Mouse (Mus musculus) limb, embryonic 11.5 days (tissue): ENCODE data around the gene Rala. TPM values are rescaled to one million over a fixed set of nuclear protein-coding genes. Genes with fewer than 3 reads are reported as not detected.
"Not testable (repeated sequence)": the region's sequence is repeated elsewhere in the genome, so short reads cannot be mapped to it uniquely, and the experiment has no call there.

ENCODE experiments used
- ATAC-seq: fragments of 200-750 bp; cut with Nextera tagmentation; 2 replicates; pipeline ENCODE4 v1.8.0; 2017; ENCODE audit warnings: low read depth; ENCODE audit not compliant: insufficient number of reproducible peaks, low FRiP score, low TSS enrichment
- DNase-seq: peaks from one replicate; pipeline ENCODE4 v3.0.0-alpha.2; 2015; ENCODE audit warnings: low spot score
- H3K27ac ChIP-seq: fragments of 300-500 bp; sonication (generic); replicated peaks from 2 replicates; pipeline ENCODE4 v1.5.1; 2014; ENCODE audit warnings: low read depth, mild to moderate bottlenecking, low read length
- H3K27me3 ChIP-seq: fragments of 300-500 bp; sonication (generic); 2 replicates; pipeline ENCODE4 v1.6.1; 2014; ENCODE audit warnings: mild to moderate bottlenecking, low read length, mixed read lengths; ENCODE audit not compliant: control insufficient read depth, insufficient read depth
- H3K36me3 ChIP-seq: fragments of 300-500 bp; sonication (generic); 2 replicates; pipeline ENCODE4 v1.6.1; 2014; ENCODE audit warnings: mild to moderate bottlenecking, low read length, moderate library complexity, mixed read lengths; ENCODE audit not compliant: control insufficient read depth, insufficient read depth
- H3K4me1 ChIP-seq: fragments of 300-500 bp; sonication (generic); 2 replicates; pipeline ENCODE4 v1.6.1; 2014; ENCODE audit warnings: low read length, mixed read lengths; ENCODE audit not compliant: control insufficient read depth, insufficient read depth
- H3K4me2 ChIP-seq: fragments of 300-500 bp; sonication (generic); 2 replicates; pipeline ENCODE4 v1.6.1; 2014; ENCODE audit warnings: low read depth, mild to moderate bottlenecking, moderate library complexity; ENCODE audit not compliant: severe bottlenecking
- H3K4me3 ChIP-seq: fragments of 300-500 bp; sonication (generic); 2 replicates; pipeline ENCODE4 v1.5.1; 2014; ENCODE audit warnings: low read depth, low read length
- H3K9ac ChIP-seq: fragments of 300-500 bp; sonication (generic); 2 replicates; pipeline ENCODE4 v1.6.1; 2014; ENCODE audit warnings: mild to moderate bottlenecking, low read length
- H3K9me3 ChIP-seq: fragments of 300-500 bp; sonication (generic); 2 replicates; pipeline ENCODE4 v1.6.1; 2016; ENCODE audit warnings: low read length; ENCODE audit not compliant: control insufficient read depth
- WGBS: fragments of 180-500 bp; shearing (Covaris S2); extraction: QIAGEN DNeasy Blood & Tissue Kit; methylation state at CpG from one replicate; pipeline ENCODE4 v1.1.7; 2014; 5-methylcytosine and 5-hydroxymethylcytosine counted together
- polyA plus RNA-seq: library from polyadenylated mRNA; unstranded; fragments of >200 nt; fragmentation: Nextera tagmentation; extraction: Ambion mirVana; gene quantifications from 2 replicates; pipeline ENCODE4 v1.2.1, GENCODE M21; 2014

Rala gene
- polyA plus RNA-seq, 1 experiment from 2014 or later: 101 TPM

DNA sequence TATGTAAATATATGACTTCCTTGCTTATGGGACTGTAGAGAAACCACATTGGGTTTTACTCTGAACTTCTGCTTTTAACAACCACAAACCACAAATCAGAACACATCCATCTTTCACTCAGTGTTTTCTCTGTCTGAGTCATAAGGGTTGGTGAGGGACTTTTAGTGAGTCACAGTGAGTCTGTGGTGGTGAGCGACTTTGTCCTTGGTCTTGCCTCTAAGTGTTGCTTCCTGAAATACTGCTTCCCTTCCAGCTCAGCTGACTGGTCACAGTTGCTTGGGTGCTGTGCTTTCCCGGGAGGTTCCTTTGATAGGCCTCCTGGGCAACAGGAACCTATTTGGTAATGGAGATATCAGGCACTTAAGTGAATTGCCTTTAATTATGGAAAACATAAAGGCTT lies 31.9 kb upstream of the Rala start:
- H3K36me3 ChIP-seq: no peaks in the 10 kb centered on the region
- H3K4me3 ChIP-seq: no peak overlapping the region
- H3K27me3 ChIP-seq: no peaks in the 10 kb centered on the region
- H3K4me2 ChIP-seq: no peak overlapping the region
- no peak overlapping the region for H3K27ac ChIP-seq
- DNase-seq (no peak), ATAC-seq (no peak)
- no peak overlapping the region for H3K9ac ChIP-seq
- H3K4me1 ChIP-seq: no peaks in the 10 kb centered on the region
- no peaks in the 10 kb centered on the region for H3K9me3 ChIP-seq
- 48% methylated on average over 2 of the region's 2 CpGs for WGBS

DNA sequence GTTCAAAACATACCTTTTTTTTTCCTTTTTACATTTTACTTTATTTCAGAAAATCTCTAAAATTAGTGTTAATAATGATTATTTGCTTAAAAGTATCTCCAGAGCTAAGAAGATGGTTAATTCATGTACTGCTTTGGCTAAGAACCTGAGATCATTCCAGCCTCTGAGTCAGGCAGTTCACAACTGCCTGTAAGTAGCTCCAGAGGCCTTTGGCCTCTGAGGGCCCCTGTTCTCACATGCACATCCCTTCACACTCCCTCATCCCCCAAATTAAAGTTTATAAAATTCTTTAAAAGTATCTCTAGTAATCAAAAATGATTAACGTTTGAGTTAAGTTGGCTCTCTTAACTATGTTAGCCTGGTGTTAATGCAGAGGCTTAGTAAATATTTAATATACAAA lies 31.4 kb upstream of the Rala start:
- DNase-seq (no peak), ATAC-seq (no peak)
- 83% methylated on average over 1 of the region's 1 CpGs for WGBS
- H3K27ac ChIP-seq: no peak overlapping the region
- H3K36me3 ChIP-seq: no peaks in the 10 kb centered on the region
- no peaks in the 10 kb centered on the region for H3K4me1 ChIP-seq
- H3K27me3 ChIP-seq: no peaks in the 10 kb centered on the region
- no peak overlapping the region for H3K4me3 ChIP-seq
- no peaks in the 10 kb centered on the region for H3K9me3 ChIP-seq
- no peak overlapping the region for H3K9ac ChIP-seq
- no peak overlapping the region for H3K4me2 ChIP-seq

DNA sequence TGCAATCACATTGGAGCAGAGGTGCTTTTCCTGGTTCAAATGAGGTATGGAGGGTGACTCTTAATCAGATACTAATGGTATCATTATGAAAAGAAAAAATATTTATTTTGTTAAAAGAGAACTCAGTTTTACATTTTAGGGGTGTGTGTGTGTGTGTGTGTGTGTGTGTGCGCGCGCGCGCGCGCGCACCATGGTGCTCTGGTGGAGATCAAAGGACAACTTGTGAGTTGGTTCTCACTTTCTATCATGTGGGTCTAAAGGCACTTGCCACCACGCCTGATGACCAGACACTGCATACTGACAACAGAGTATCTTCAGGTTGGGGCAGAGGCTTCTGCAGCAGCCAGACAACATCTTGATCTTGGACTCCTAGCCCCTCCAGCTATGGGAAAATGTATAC lies 30.7 kb upstream of the Rala start:
- H3K4me3 ChIP-seq: no peak overlapping the region
- H3K9me3 ChIP-seq: no peaks in the 10 kb centered on the region
- 87% methylated on average over 9 of the region's 9 CpGs for WGBS
- H3K4me2 ChIP-seq: no peak overlapping the region
- no peaks in the 10 kb centered on the region for H3K4me1 ChIP-seq
- no peak overlapping the region for H3K27ac ChIP-seq
- DNase-seq (no peak), ATAC-seq (no peak)
- no peak overlapping the region for H3K9ac ChIP-seq
- H3K27me3 ChIP-seq: no peaks in the 10 kb centered on the region
- H3K36me3 ChIP-seq: no peaks in the 10 kb centered on the region

DNA sequence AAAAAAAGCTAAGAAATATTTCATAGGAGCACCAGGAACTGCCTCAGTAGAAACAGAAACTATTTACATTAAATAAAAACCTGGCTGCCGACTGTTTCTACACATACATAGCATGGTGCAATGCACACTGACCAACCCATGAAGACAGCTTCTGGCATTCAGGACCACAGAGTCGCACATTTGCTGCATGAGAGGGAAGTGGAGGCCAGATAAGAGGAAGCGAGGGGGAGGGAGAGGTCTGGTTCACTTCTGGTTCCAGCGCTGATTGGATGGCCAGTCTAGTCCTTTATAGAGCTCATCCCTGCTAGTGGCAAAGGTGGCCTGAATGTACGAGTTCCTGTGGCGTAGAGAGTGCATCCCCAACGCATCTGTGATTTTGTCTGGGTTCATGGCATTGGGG lies 16.6 kb upstream of the Rala start:
- 88% methylated on average over 7 of the region's 7 CpGs for WGBS
- H3K4me1 ChIP-seq: no peaks in the 10 kb centered on the region
- ATAC-seq (no peak), DNase-seq (no peak)
- H3K9me3 ChIP-seq: no peaks in the 10 kb centered on the region
- H3K4me2 ChIP-seq: no peak overlapping the region
- H3K27ac ChIP-seq: no peak overlapping the region
- H3K9ac ChIP-seq: no peak overlapping the region
- no peaks in the 10 kb centered on the region for H3K36me3 ChIP-seq
- no peak overlapping the region for H3K4me3 ChIP-seq
- no peaks in the 10 kb centered on the region for H3K27me3 ChIP-seq

DNA sequence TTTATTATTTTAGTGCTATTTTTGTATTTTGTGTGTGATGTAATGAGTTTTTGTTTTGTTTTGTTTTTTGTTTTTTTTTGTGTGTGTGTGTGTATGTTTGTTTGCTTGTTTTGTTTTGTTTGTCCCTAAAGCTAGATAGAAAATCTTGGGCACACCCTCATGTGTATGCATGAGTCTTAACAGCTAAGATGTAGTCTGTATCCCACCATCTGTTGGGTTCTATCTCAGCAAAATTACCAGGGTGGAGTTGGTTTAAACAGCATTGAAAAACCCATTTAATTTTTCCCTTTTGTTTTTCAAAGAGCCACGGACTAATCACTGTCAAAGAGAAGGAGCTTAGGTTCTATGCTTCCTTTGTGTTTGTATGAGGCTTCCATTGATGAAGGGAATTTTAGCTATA lies 10.2 kb upstream of the Rala start:
- Histone ChIP-seq H3K4me3 (no peak overlapping the region), H3K27me3 (no peaks in the 10 kb centered on the region), H3K4me1 (no peaks in the 10 kb centered on the region), H3K36me3 (no peaks in the 10 kb centered on the region), H3K4me2 (no peak overlapping the region), H3K9me3 (no peaks in the 10 kb centered on the region), H3K27ac (no peak overlapping the region), H3K9ac (no peak overlapping the region)
- DNase-seq (no peak), ATAC-seq (no peak)
- 72% methylated on average over 1 of the region's 1 CpGs for WGBS

DNA sequence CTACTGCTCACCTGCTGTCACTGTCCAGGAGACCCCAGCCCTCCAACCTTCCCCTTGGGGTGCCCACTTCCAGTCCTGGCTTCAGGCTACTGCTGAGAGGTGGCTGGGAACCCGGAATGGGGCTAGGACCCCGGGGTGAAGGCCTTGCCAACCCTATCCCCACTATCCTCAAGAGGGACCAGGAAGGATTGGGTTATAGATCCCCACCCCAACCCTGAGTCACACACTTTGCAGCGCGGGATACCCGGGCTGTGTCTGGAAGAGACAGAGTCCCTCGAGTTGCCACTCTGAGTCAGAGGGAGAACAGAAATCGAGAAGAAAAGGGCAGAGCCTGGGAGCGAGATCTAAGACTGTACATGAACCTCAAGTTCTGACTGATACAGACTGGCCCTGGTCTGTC lies 6.5 kb upstream of the Rala start:
- not testable (repeated sequence) for ATAC-seq, DNase-seq
- WGBS: 90% methylated on average over 8 of the region's 8 CpGs

DNA sequence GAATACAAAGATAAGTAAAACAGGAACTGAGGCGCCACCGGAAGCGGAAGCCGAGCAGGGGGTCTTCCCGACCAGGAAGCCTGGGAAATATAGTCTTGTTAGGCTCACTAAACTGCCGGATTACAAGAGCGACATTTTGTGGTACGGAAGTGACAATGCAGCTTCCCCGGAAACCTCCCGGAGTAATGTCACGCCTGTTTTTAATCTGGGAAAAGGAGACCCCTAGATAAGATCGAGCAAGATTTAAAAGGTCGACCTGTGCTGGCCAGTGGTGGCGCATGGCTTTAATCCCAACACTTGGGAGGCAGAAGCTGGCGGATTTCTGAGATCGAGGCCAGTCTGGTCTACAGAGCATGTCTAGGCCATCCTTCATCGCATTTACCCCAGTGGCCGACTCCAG lies 5.5 kb upstream of the Rala start:
- Histone ChIP-seq H3K4me3 (no peak overlapping the region), H3K4me2 (no peak overlapping the region), H3K4me1 (no peaks in the 10 kb centered on the region), H3K9ac (no peak overlapping the region), H3K36me3 (no peaks in the 10 kb centered on the region), H3K27ac (no peak overlapping the region), H3K9me3 (no peaks in the 10 kb centered on the region), H3K27me3 (no peaks in the 10 kb centered on the region)
- no peak for DNase-seq
- whole genome bisulfite sequencing: 77% methylated on average over 18 of the region's 18 CpGs
- ATAC-seq: no peak

More for the DNA sequence above, 6.5 kb upstream of the Rala start:
- H3K36me3 ChIP-seq, H3K4me2 ChIP-seq, H3K27me3 ChIP-seq, H3K9me3 ChIP-seq, H3K4me3 ChIP-seq, H3K4me1 ChIP-seq, H3K27ac ChIP-seq, H3K9ac ChIP-seq: not testable (repeated sequence)

DNA sequence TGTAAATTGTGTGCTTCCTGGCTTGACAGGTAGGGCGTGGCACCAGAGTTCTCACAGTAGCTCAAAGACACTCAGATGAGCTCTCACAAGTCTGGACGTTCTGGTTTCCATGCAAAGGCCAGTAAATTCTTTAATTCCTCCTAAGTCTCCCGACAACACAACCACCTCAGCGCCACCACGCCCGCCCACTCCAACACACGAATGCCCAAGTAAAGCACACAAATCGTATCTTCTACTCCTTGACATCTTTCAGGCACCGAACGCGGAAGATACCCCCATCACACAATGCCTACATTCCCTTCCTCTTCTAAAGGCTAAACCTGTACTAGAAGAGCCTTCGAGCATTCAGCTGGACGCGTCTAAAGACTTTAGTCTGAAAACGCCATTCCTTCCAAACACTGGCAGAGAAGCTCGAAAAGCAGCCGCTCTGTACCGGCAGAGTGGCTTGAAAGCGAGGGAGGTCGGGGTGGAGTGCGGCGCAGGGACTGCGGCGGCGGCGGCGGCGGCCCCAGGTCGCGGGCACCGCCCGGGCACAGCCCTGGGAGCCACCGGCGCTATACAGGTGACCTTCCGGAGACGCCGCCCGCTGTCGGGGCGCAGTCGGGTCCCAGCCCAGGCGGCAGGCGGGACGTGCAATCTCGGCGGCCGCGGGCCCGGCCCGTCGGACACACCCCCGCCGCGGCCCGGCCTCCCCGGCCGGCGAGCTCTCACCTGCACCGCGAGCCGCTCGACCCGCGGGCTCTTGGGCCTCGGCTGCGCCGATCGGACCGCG lies 547 bp downstream of the Rala start:
- ATAC-seq (peak; percentile 81), DNase-seq (no peak)
- Histone ChIP-seq H3K9me3 (no peaks in the 10 kb centered on the region), H3K9ac (peak overlapping the region; percentile 96), H3K4me2 (peak overlapping the region; percentile 50), H3K4me3 (peak overlapping the region; percentile 79), H3K27ac (peak overlapping the region; percentile 77; the same call in 1 of the 2 replicates), H3K36me3 (no peaks in the 10 kb centered on the region), H3K27me3 (no peaks in the 10 kb centered on the region), H3K4me1 (0 out of 2 replicates have a peak, but pooled peaks cover 4% of the 10 kb centered on the region)
- under 1% methylated on average over 49 of the region's 70 CpGs for WGBS

DNA sequence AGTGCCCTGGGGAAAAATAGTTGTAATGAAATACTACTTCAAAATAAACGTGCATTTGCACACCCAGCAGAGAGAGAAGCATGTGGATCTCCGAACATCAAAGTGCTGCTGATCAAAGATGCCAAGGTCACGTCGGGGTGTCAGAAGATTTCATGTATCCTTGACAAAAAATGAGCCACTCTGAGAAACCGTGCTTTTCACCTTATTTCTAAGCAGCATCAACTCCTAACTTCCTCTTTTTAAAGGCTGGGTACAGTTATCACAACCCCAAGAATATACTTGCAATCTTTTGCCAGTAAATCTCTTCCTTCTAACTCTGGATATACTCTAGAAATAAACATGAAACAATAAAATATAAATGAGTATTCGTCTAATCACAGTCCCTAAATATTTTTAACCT lies 1.7 kb downstream of the Rala start:
- Histone ChIP-seq H3K27me3 (no peaks in the 10 kb centered on the region), H3K4me3 (no peak overlapping the region), H3K36me3 (no peaks in the 10 kb centered on the region), H3K4me2 (no peak overlapping the region), H3K27ac (no peak overlapping the region), H3K9me3 (no peaks in the 10 kb centered on the region), H3K4me1 (0 out of 2 replicates have a peak, but pooled peaks cover 4% of the 10 kb centered on the region), H3K9ac (no peak overlapping the region)
- WGBS: 66% methylated on average over 6 of the region's 6 CpGs
- ATAC-seq (no peak), DNase-seq (no peak)
